Mouse (Mus musculus) heart, postnatal 0 days (tissue): ENCODE data around the gene Tmprss9.

Source experiments
- CTCF ChIP-seq: IDR thresholded peaks from 2 replicates; pipeline ENCODE4 v1.5.1; 2016; ENCODE audit warnings: antibody characterized with exemption, control low read depth, low read depth
- EP300 ChIP-seq: IDR thresholded peaks from 2 replicates; pipeline ENCODE4 v1.6.1; 2016; ENCODE audit warnings: antibody characterized with exemption, low read depth

- TF ChIP-seq CTCF (no peak), EP300 (no peak)
Observed at GRCm38 (mm10) chr10:80937646-80938045, 66.0 kb downstream of the Tmprss9 start.
